Mouse (Mus musculus): Measurements from ENCODE around the gene Arpc3.

Arpc3 gene

GRCm38 (mm10) chr5:122391786-122392180, at the start of gene Arpc3:
Gene Arpc3 (plus strand): TSS chr5:122391878.
- DNase-seq (ENCODE audit: low spot score in 2 of 2): peak; percentile 62 to 91

GRCm38 (mm10) chr5:122342874-122343273, 48.8 kb upstream of the Arpc3 start:
- DNase-seq (ENCODE audit: low spot score in 2 of 2): no peak

GRCm38 (mm10) chr5:122343768-122344167, 47.9 kb upstream of the Arpc3 start:
- DNase-seq (ENCODE audit: low spot score in 2 of 2): no peak

GRCm38 (mm10) chr5:122344260-122344659, 47.4 kb upstream of the Arpc3 start:
- DNase-seq (ENCODE audit: low spot score in 2 of 2): peak in 1 of 2 experiments; percentile 50

- DNase-seq (ENCODE audit: low spot score in 2 of 2): no peak
Measured at GRCm38 (mm10) chr5:122345777-122346176, 45.9 kb upstream of the Arpc3 start.

- peak; percentile 90 to 98 for DNase-seq (ENCODE audit: low spot score in 2 of 2)
Measured at GRCm38 (mm10) chr5:122353807-122354491, 37.7 kb upstream of the Arpc3 start, which contains the start of the genes Rad9b and Vps29. Gene Rad9b (minus strand): TSS chr5:122354233. Gene Vps29 (plus strand): TSS chr5:122354369.

- DNase-seq (ENCODE audit: low spot score in 2 of 2): no peak
Measured at GRCm38 (mm10) chr5:122354492-122355067, 37.1 kb upstream of the Arpc3 start.

- DNase-seq (ENCODE audit: low spot score in 2 of 2): no peak
Measured at GRCm38 (mm10) chr5:122371591-122372191, 20.0 kb upstream of the Arpc3 start, which contains the start of gene Gpn3. Gene Gpn3 (plus strand): TSS chr5:122371876.

- DNase-seq (ENCODE audit: low spot score in 2 of 2): peak; percentile 96 to 100
Measured at GRCm38 (mm10) chr5:122372192-122372769, 19.4 kb upstream of the Arpc3 start, which contains the start of gene Fam216a. Gene Fam216a (minus strand): TSS chr5:122372364.

- DNase-seq (ENCODE audit: low spot score in 2 of 2): no peak
Measured at GRCm38 (mm10) chr5:122372878-122373277, 18.8 kb upstream of the Arpc3 start.

- DNase-seq (ENCODE audit: low spot score in 2 of 2): no peak
Measured at GRCm38 (mm10) chr5:122377101-122377833, 14.4 kb upstream of the Arpc3 start.

- DNase-seq (ENCODE audit: low spot score in 2 of 2): no peak
Measured at GRCm38 (mm10) chr5:122378171-122378570, 13.5 kb upstream of the Arpc3 start.

GRCm38 (mm10) chr5:122379374-122380155, 12.1 kb upstream of the Arpc3 start:
- peak in 1 of 2 experiments; percentile 82 for DNase-seq (ENCODE audit: low spot score in 2 of 2)

- DNase-seq (ENCODE audit: low spot score in 2 of 2): no peak
Measured at GRCm38 (mm10) chr5:122390006-122390405, 1.7 kb upstream of the Arpc3 start.

- DNase-seq (ENCODE audit: low spot score in 2 of 2): no peak
Measured at GRCm38 (mm10) chr5:122390671-122391070, 1.0 kb upstream of the Arpc3 start.

- DNase-seq (ENCODE audit: low spot score in 2 of 2): no peak
Measured at GRCm38 (mm10) chr5:122391178-122391785, 396 bp upstream of the Arpc3 start.

- DNase-seq (ENCODE audit: low spot score in 2 of 2): no peak
Measured at GRCm38 (mm10) chr5:122392227-122393004, 738 bp downstream of the Arpc3 start.

GRCm38 (mm10) chr5:122393887-122394286, 2.2 kb downstream of the Arpc3 start:
- DNase-seq (ENCODE audit: low spot score in 2 of 2): peak in 1 of 2 experiments; percentile 68

GRCm38 (mm10) chr5:122396791-122397190, 5.1 kb downstream of the Arpc3 start:
- DNase-seq (ENCODE audit: low spot score in 2 of 2): no peak

- DNase-seq (ENCODE audit: low spot score in 2 of 2): no peak
Measured at GRCm38 (mm10) chr5:122397495-122397894, 5.8 kb downstream of the Arpc3 start.
